Mouse (Mus musculus) heart, adult 2 months (tissue): ENCODE data around the gene Slc25a38. TPM values are rescaled to one million over a fixed set of nuclear protein-coding genes. Genes with fewer than 3 reads are reported as not detected.

ENCODE experiments used
- DNase-seq, 2 experiments: peaks; one replicate each; pipeline ENCODE4 v3.0.0; 2021
- H3K27ac ChIP-seq: fragments of 200-600 bp; 2 replicates; pipeline ENCODE4 v1.8.1; 2022
- H3K27me3 ChIP-seq: fragments of 200-500 bp; 2 replicates; pipeline ENCODE4 v1.6.1; 2012; ENCODE audit warnings: mild to moderate bottlenecking, low read length, inconsistent platforms, mixed read lengths; ENCODE audit not compliant: control insufficient read depth, insufficient read depth
- H3K36me3 ChIP-seq: fragments of 200-500 bp; 2 replicates; pipeline ENCODE4 v1.6.1; 2012; ENCODE audit warnings: low read length, inconsistent platforms; ENCODE audit not compliant: control insufficient read depth, insufficient read depth
- H3K4me1 ChIP-seq: fragments of 200-500 bp; 2 replicates; pipeline ENCODE4 v1.6.1; 2011; ENCODE audit warnings: low read length; ENCODE audit not compliant: control insufficient read depth, insufficient read depth
- H3K4me3 ChIP-seq: fragments of 200-600 bp; 2 replicates; pipeline ENCODE4 v1.8.1; 2022
- H3K79me2 ChIP-seq: fragments of 200-500 bp; replicated peaks from 2 replicates; pipeline ENCODE4 v1.6.1; 2012; ENCODE audit warnings: mild to moderate bottlenecking, inconsistent platforms, low read length, moderate library complexity, mixed read lengths; ENCODE audit not compliant: control insufficient read depth, insufficient read depth
- H3K9ac ChIP-seq: fragments of 200-500 bp; 2 replicates; pipeline ENCODE4 v1.6.1; 2012; ENCODE audit warnings: low read depth, mild to moderate bottlenecking, control low read depth, inconsistent platforms, low read length, mixed read lengths
- CTCF ChIP-seq: fragments of 200-600 bp; IDR thresholded peaks from 2 replicates; pipeline ENCODE4 v1.8.1; 2022; ENCODE audit warnings: antibody characterized with exemption, mild to moderate bottlenecking, moderate library complexity
- EP300 ChIP-seq: fragments of 200-500 bp; IDR thresholded peaks from 2 replicates; pipeline ENCODE4 v1.6.1; 2011; ENCODE audit warnings: low read depth, low read length, control low read depth; ENCODE audit not compliant: insufficient read depth
- POLR2A ChIP-seq: fragments of 200-500 bp; IDR thresholded peaks from 2 replicates; pipeline ENCODE4 v1.6.1; 2011; ENCODE audit warnings: mild to moderate bottlenecking, low read depth, low read length, control low read depth; ENCODE audit not compliant: insufficient read depth
- WGBS: fragments of 180-500 bp; shearing (Covaris S2); methylation state at CpG from one replicate; pipeline ENCODE4 v1.1.7; 2018; 5-methylcytosine and 5-hydroxymethylcytosine counted together
- intact Hi-C: fragments of 180-260 bp; cut with DNase I; formaldehyde crosslinking; loops from one replicate; pipeline ENCODE4 v1.15.1; 2025
- polyA plus RNA-seq: library from polyadenylated mRNA; depleted of rRNA; stranded (reverse); fragments of >200 nt; gene quantifications from 2 replicates; pipeline ENCODE4 v1.2.3, GENCODE M21; 2012
- total RNA-seq, 2 experiments: library from RNA; stranded (reverse); gene quantifications; 2 replicates each; pipeline ENCODE4 v1.2.3; 2021

Slc25a38 gene
- total and polyA plus RNA-seq, 3 experiments, result 18.4 to 29.1 (median 22.7) TPM

GRCm38 (mm10) chr9:120081967-120082366 is 28.2 kb upstream of the Slc25a38 start:
- Histone ChIP-seq H3K36me3 (no peaks in the 10 kb centered on the region), H3K79me2 (no peaks in the 10 kb centered on the region), H3K27me3 (no peaks in the 10 kb centered on the region), H3K27ac (no peak overlapping the region), H3K4me1 (no peaks in the 10 kb centered on the region), H3K9ac (no peak overlapping the region), H3K4me3 (no peak overlapping the region)
- TF ChIP-seq POLR2A, result no peak
- TF ChIP-seq EP300, result no peak
- TF ChIP-seq CTCF, result no peak
- intact Hi-C loops, result no loop called here
- 72% methylated on average over 5 of the region's 5 CpGs for WGBS
- no peak for DNase-seq

GRCm38 (mm10) chr9:120082691-120083090 is 27.5 kb upstream of the Slc25a38 start:
- no peak overlapping the region for H3K4me3 ChIP-seq
- H3K36me3 ChIP-seq, result no peaks in the 10 kb centered on the region
- DNase-seq, result no peak
- WGBS, result 79% methylated on average over 4 of the region's 4 CpGs
- H3K79me2 ChIP-seq, result no peaks in the 10 kb centered on the region
- H3K27me3 ChIP-seq, result no peaks in the 10 kb centered on the region
- H3K27ac ChIP-seq, result no peak overlapping the region
- no peak for TF ChIP-seq POLR2A
- TF ChIP-seq CTCF, result no peak
- no peak for TF ChIP-seq EP300
- no peaks in the 10 kb centered on the region for H3K4me1 ChIP-seq
- H3K9ac ChIP-seq, result no peak overlapping the region
- intact Hi-C loops, result no loop called here

- Histone ChIP-seq H3K27me3 (no peaks in the 10 kb centered on the region), H3K9ac (no peak overlapping the region), H3K4me1 (no peaks in the 10 kb centered on the region), H3K36me3 (no peaks in the 10 kb centered on the region), H3K4me3 (no peak overlapping the region), H3K79me2 (no peaks in the 10 kb centered on the region), H3K27ac (no peak overlapping the region)
- DNase-seq, result no peak
- TF ChIP-seq POLR2A, result no peak
- no peak for TF ChIP-seq CTCF
- TF ChIP-seq EP300, result no peak
- 74% methylated on average over 18 of the region's 18 CpGs for WGBS
- intact Hi-C loops, result no loop called here
Measured at GRCm38 (mm10) chr9:120083158-120083894, 26.8 kb upstream of the Slc25a38 start.

- intact Hi-C loops, result no loop called here
- WGBS, result 79% methylated on average over 9 of the region's 9 CpGs
- no peak for TF ChIP-seq EP300
- TF ChIP-seq CTCF, result no peak
- TF ChIP-seq POLR2A, result no peak
Measured at GRCm38 (mm10) chr9:120084406-120084805, 25.8 kb upstream of the Slc25a38 start.

GRCm38 (mm10) chr9:120089125-120089524 is 21.0 kb upstream of the Slc25a38 start:
- no peaks in the 10 kb centered on the region for H3K79me2 ChIP-seq
- no peak overlapping the region for H3K9ac ChIP-seq
- H3K27ac ChIP-seq, result no peak overlapping the region
- no peaks in the 10 kb centered on the region for H3K27me3 ChIP-seq
- TF ChIP-seq POLR2A, result no peak
- peak; percentile 24; the same call in 1 of the 2 replicates for TF ChIP-seq CTCF
- intact Hi-C loops, result no loop called here
- H3K36me3 ChIP-seq, result no peaks in the 10 kb centered on the region
- H3K4me3 ChIP-seq, result no peak overlapping the region
- H3K4me1 ChIP-seq, result no peaks in the 10 kb centered on the region
- no peak for DNase-seq
- WGBS, result 81% methylated on average over 7 of the region's 7 CpGs

More at GRCm38 (mm10) chr9:120084406-120084805, 25.8 kb upstream of the Slc25a38 start:
- Histone ChIP-seq H3K27ac (no peak overlapping the region), H3K27me3 (no peaks in the 10 kb centered on the region), H3K4me1 (no peaks in the 10 kb centered on the region), H3K9ac (no peak overlapping the region), H3K79me2 (no peaks in the 10 kb centered on the region), H3K4me3 (no peak overlapping the region), H3K36me3 (no peaks in the 10 kb centered on the region)
- DNase-seq, result no peak

- Histone ChIP-seq H3K79me2 (no peaks in the 10 kb centered on the region), H3K27me3 (no peaks in the 10 kb centered on the region), H3K36me3 (no peaks in the 10 kb centered on the region), H3K4me3 (no peak overlapping the region), H3K27ac (no peak overlapping the region), H3K4me1 (no peaks in the 10 kb centered on the region), H3K9ac (no peak overlapping the region)
- 73% methylated on average over 10 of the region's 10 CpGs for WGBS
- intact Hi-C loops, result no loop called here
- no peak for DNase-seq
- no peak for TF ChIP-seq CTCF
- no peak for TF ChIP-seq EP300
- TF ChIP-seq POLR2A, result no peak
Measured at GRCm38 (mm10) chr9:120091086-120091485, 19.1 kb upstream of the Slc25a38 start.
